Mouse (Mus musculus): Measurements from ENCODE around the gene P3h3. TPM values are rescaled to one million over a fixed set of nuclear protein-coding genes. Genes with fewer than 3 reads are reported as not detected.
"Not testable (repeated sequence)": the region's sequence is repeated elsewhere in the genome, so short reads cannot be mapped to it uniquely, and the experiment has no call there.

The P3h3 gene
- 10 to 100 TPM; 25.9 to 32.9 TPM for total RNA-seq (2021)
- long read RNA-seq, experiment 1, partial matches to known transcripts, result 0 of 8 reads
- long read RNA-seq, experiment 1, other reads (novel, unspliced or antisense), result 4 of 8 reads
- long read RNA-seq, experiment 2, partial matches to known transcripts, result 0 of 11 reads
- long read RNA-seq, experiment 2, other reads (novel, unspliced or antisense), result 9 of 11 reads

- intact Hi-C loops (cut with DNase I), result loop anchor here (2.0 kb wide), 1 partner anchor 60 kb away; no protein-coding TSS in a partner anchor
- DNase-seq (ENCODE audit: low spot score in 2 of 2), result peak; percentile 83 to 92
Measured at GRCm38 (mm10) chr6:124856916-124857839, at the start of gene P3h3. TSS of gene P3h3 (minus strand) at chr6:124857752.

GRCm38 (mm10) chr6:124904991-124905860, 47.7 kb upstream of the P3h3 start:
- DNase-seq (ENCODE audit: low spot score in 2 of 2), result no peak
- intact Hi-C loops (cut with DNase I), result loop anchor here (1.0 to 2.0 kb wide), 2 partner anchors 11 to 42 kb away; partner anchors contain the start of gene Gpr162

- intact Hi-C loops (cut with DNase I), result loop anchor here (1.0 to 2.0 kb wide), 2 partner anchors 12 to 42 kb away; partner anchors contain the start of gene Gpr162
Measured at GRCm38 (mm10) chr6:124904161-124904981, 46.8 kb upstream of the P3h3 start.

GRCm38 (mm10) chr6:124903580-124904151, 46.1 kb upstream of the P3h3 start:
- peak; percentile 92 to 93 for DNase-seq (ENCODE audit: low spot score in 2 of 2)
- intact Hi-C loops (cut with DNase I), result loop anchor here (1.0 to 2.0 kb wide), 2 partner anchors 13 to 41 kb away; partner anchors contain the start of gene Gpr162

More at GRCm38 (mm10) chr6:124904161-124904981, 46.8 kb upstream of the P3h3 start:
- peak; percentile 79 to 95 for DNase-seq (ENCODE audit: low spot score in 2 of 2)

- DNase-seq (ENCODE audit: low spot score in 2 of 2), result no peak
- intact Hi-C loops (cut with DNase I), result no loop called here
Measured at GRCm38 (mm10) chr6:124901851-124902250, 44.3 kb upstream of the P3h3 start.

GRCm38 (mm10) chr6:124900801-124901480, 43.4 kb upstream of the P3h3 start:
- intact Hi-C loops (cut with DNase I), result no loop called here
- DNase-seq (ENCODE audit: low spot score in 2 of 2), result peak; percentile 57 to 82

GRCm38 (mm10) chr6:124900056-124900800, 42.7 kb upstream of the P3h3 start:
- DNase-seq (ENCODE audit: low spot score in 2 of 2), result no peak
- intact Hi-C loops (cut with DNase I), result no loop called here

GRCm38 (mm10) chr6:124898359-124898758, 40.8 kb upstream of the P3h3 start:
- intact Hi-C loops (cut with DNase I), result no loop called here
- DNase-seq (ENCODE audit: low spot score in 2 of 2), result no peak

- intact Hi-C loops (cut with DNase I); DNase-seq (ENCODE audit: low spot score in 2 of 2): not testable (repeated sequence)
Measured at GRCm38 (mm10) chr6:124894113-124894512, 36.6 kb upstream of the P3h3 start.

GRCm38 (mm10) chr6:124890997-124891396, 33.4 kb upstream of the P3h3 start:
- no peak for DNase-seq (ENCODE audit: low spot score in 2 of 2)
- intact Hi-C loops (cut with DNase I), result no loop called here

GRCm38 (mm10) chr6:124888555-124889125, 31.1 kb upstream of the P3h3 start:
- intact Hi-C loops (cut with DNase I), result no loop called here
- DNase-seq (ENCODE audit: low spot score in 2 of 2), result no peak

- intact Hi-C loops (cut with DNase I), result no loop called here
- no peak for DNase-seq (ENCODE audit: low spot score in 2 of 2)
Measured at GRCm38 (mm10) chr6:124887986-124888385, 30.4 kb upstream of the P3h3 start, which contains the start of gene Cd4. TSS of gene Cd4 (minus strand) at chr6:124888221.

GRCm38 (mm10) chr6:124885956-124886381, 28.4 kb upstream of the P3h3 start:
- no peak for DNase-seq (ENCODE audit: low spot score in 2 of 2)
- intact Hi-C loops (cut with DNase I), result no loop called here

- no peak for DNase-seq (ENCODE audit: low spot score in 2 of 2)
- intact Hi-C loops (cut with DNase I), result no loop called here
Measured at GRCm38 (mm10) chr6:124884714-124885500, 27.4 kb upstream of the P3h3 start.

GRCm38 (mm10) chr6:124883351-124883750, 25.8 kb upstream of the P3h3 start:
- intact Hi-C loops (cut with DNase I), result no loop called here

GRCm38 (mm10) chr6:124881821-124882220, 24.3 kb upstream of the P3h3 start:
- DNase-seq (ENCODE audit: low spot score in 2 of 2), result no peak
- intact Hi-C loops (cut with DNase I), result no loop called here

More at GRCm38 (mm10) chr6:124883351-124883750, 25.8 kb upstream of the P3h3 start:
- no peak for DNase-seq (ENCODE audit: low spot score in 2 of 2)

Measured in left cerebral cortex, postnatal 14 days (tissue).